Mouse (Mus musculus): Measurements from ENCODE around the gene Rpl15. TPM values are rescaled to one million over a fixed set of nuclear protein-coding genes. Genes with fewer than 3 reads are reported as not detected.
"Not testable (repeated sequence)": the region's sequence is repeated elsewhere in the genome, so short reads cannot be mapped to it uniquely, and the experiment has no call there.

The Rpl15 gene
- polyA plus RNA-seq, 1 experiment from 2014 or later, result 340 TPM

DNA sequence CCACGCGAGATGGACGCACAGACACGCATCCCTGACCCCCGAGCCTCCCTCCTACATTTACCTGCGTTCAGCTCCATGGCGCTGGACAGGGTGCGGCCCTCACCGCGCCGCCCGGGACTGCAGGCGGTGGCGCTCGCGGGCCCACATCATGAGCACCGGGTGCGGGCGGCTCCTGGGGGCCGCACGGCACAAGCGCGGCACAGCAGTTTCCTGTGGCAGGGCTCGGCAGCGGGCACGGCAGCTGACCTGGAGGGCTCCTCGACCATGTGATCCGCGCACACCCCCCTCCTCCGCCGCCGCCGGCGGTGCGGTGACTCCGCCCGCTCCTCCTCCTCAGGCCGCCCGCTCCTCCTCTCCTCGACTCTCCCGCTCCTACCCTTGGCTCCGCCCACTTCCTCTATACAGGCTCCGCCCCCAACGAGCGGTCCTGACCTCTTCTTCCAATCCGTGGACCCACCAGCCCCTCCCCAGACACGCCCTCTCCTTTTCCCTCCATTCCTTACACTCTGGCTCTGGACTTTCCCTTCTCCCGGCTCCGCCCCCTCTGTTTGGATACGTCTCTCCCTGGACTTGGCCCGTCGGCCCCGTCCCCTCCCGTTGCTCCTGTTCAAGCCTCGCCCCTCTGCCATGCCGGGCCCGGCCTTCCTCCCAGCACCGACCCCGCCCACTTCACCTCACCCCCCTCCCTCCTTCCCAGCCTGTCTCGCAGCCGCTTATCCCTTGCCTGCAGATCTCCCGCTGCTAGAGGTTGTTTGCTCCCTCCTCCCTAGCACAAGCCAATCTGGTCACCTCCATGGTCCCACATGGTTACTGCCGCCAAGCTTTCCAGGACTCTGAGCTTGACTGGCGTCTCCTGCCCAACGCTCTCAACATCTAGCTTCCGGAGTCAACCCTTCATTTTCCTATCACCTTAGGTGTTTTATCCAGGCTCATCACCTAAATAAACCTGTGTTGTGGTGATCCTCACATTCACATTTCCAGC is 32.1 kb downstream of the Rpl15 start, which contains the start of gene Nr1d2:
Nr1d2 (minus strand) TSS at position 378 of the 982 bp plus-strand sequence.
- Histone ChIP-seq H3K27me3 (no peaks in the 10 kb centered on the region), H3K36me3 (replicated peaks) (no peaks in the 10 kb centered on the region), H3K9ac (peak within 1 kb of the TSS; percentile 63), H3K4me2 (peak within 1 kb of the TSS; percentile 77), H3K27ac (peak within 1 kb of the TSS; percentile 78), H3K9me3 (no peaks in the 10 kb centered on the region), H3K4me1 (0 out of 2 replicates have a peak, but pooled peaks cover 2% of the 10 kb centered on the region), H3K4me3 (replicated peaks) (peak within 1 kb of the TSS; percentile 67)
- WGBS, result 1% methylated on average over 54 of the region's 66 CpGs
- ATAC-seq (ENCODE audit: low FRiP score), result peak; percentile 94

DNA sequence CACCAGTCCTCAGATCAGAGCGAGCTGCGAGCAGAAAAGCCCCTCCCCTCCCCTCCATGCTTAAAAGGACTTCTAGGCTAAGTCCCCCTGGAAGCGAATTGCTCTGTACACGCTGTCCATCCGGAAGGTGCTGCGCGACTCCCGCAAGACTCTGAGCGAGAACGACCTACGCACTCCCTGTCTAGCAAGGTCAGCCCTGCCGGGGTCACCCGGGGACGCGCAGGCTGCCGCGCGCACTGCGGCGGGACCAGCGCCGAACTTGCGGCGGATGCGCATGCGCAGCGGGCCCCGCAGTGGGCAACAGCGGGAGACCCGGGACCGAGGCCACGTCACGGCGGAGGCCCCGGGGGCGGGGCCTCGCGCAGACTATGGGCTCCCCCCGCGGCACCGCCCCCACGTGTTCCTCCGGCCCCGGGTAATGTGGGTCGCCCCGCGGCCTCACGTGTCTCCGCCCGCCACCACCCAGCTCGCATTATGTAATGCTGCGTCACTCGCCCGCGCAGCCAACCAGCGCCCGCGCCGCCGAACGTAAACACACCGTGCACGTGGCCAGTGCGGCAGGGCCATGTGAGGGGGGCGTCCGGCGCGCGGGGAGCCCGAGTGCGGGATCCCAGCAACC is 33.0 kb downstream of the Rpl15 start:
- H3K9me3 ChIP-seq, result no peaks in the 10 kb centered on the region
- H3K4me1 ChIP-seq, result 0 out of 2 replicates have a peak, but pooled peaks cover 2% of the 10 kb centered on the region
- H3K9ac ChIP-seq, result peak overlapping the region; percentile 63
- H3K4me3 ChIP-seq (replicated peaks), result peak overlapping the region; percentile 67
- peak overlapping the region; percentile 77 for H3K4me2 ChIP-seq
- peak overlapping the region; percentile 78 for H3K27ac ChIP-seq
- no peaks in the 10 kb centered on the region for H3K36me3 ChIP-seq (replicated peaks)
- no peaks in the 10 kb centered on the region for H3K27me3 ChIP-seq
- WGBS, result 1% methylated on average over 68 of the region's 71 CpGs
- ATAC-seq (ENCODE audit: low FRiP score), result peak; percentile 95

DNA sequence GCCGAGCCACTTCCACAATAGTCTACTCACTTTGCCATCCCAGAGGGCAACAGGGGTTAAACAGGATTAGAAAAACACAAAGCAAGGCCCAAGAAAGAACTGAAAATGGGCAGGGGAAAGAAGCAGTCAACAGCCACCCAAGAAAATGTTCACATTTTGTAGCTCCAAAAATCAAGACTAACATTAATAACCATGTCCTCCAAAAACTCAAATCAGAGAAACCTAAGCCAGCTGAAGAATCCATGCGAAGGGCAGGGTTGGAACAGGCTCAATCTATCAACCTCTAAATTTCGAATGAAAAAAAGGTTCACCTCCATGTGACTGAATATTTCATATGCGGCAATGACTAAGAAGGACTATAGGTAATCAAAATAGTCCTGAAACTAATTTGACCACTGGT is 33.8 kb downstream of the Rpl15 start:
- H3K27ac ChIP-seq, result no peak overlapping the region
- H3K4me3 ChIP-seq (replicated peaks), result no peak overlapping the region
- H3K4me2 ChIP-seq, result peak overlapping the region; percentile 77
- H3K9me3 ChIP-seq, result no peaks in the 10 kb centered on the region
- no peak overlapping the region for H3K9ac ChIP-seq
- 55% methylated on average over 4 of the region's 4 CpGs for WGBS
- ATAC-seq (ENCODE audit: low FRiP score), result no peak
- H3K27me3 ChIP-seq, result no peaks in the 10 kb centered on the region
- H3K4me1 ChIP-seq, result 0 out of 2 replicates have a peak, but pooled peaks cover 2% of the 10 kb centered on the region
- H3K36me3 ChIP-seq (replicated peaks), result no peaks in the 10 kb centered on the region

DNA sequence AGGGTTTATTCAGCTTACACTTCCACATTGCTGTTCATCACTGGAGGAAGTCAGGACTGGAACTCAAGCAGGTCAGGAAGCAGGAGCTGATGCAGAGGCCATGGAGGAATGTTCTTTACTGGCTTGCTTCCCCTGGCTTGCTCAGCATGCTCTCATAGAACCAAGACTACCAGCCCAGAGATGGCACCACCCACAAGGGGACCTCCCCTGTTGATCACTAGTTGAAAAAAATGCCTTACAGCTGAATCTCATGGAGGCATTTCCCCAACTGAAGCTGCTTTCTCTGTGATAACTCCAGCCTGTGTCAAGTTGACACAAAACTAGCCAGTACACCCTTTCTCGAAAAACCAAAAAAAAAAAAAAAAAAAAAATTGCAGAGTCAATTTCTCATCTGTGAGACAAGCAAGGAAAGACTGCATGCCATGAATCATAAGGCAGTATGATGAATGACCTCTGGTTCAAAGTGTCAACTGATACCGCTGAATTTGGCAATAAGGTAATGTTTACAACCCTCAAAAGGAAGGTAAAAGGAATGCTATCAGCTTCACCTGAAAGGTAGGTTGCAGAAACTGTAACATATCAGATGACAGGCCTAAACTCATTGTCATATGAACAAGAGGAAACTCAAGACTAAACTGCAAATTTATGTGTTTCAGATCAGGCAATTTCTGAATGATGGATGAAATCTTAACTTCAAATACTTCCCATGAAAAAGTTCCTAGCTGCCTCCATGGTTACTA is 34.5 kb downstream of the Rpl15 start:
- H3K36me3 ChIP-seq (replicated peaks); H3K4me2 ChIP-seq; H3K27ac ChIP-seq; H3K4me1 ChIP-seq; H3K9ac ChIP-seq; H3K27me3 ChIP-seq; H3K9me3 ChIP-seq; ATAC-seq (ENCODE audit: low FRiP score); H3K4me3 ChIP-seq (replicated peaks): not testable (repeated sequence)
- 92% methylated on average over 2 of the region's 2 CpGs for whole genome bisulfite sequencing

DNA sequence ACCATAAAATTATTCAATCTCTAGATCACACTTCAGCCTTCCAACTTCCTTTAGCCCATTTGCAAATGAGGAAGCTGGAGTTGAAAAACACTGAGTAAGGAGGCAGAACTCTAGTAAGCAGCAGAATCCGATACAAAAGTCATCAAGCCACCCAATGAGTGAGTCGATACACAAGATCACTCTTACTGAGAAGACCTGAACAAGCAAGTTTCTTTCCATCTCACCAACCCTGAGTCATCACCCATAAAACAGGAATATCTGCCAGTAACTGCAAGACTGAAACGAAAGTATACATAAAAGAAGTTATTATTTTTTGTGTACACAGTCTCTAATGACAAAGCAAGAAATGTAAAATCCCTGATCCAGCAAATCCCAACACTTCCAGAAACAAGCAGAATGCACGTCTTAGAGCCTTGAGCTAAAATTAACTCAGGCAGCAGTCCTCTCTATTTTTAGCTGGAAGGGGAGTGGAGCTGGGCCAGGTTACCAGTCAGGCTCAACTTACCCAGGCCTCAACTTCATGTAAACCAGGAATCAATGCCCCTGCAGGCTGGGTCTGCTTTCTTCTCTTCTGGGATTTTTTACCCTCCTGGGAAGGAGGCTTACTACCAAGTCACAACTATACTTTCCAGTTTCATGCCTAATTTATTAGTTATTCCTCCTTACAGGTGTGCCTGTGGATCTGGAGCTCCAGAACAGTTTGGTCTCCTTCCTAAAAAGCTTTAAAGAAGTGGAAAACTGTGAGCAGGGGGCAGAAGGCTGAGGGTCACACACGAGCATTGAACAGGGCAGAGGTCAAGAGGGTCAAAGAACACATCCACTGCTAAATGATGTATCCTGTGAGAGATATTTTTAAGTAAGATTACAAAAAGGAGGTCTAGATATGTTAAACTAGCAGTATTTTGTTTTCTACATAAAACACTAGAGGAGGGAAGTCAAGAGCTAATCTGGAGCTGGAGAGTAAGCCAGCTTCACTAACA is 36.9 kb downstream of the Rpl15 start:
- WGBS, result 59% methylated on average over 5 of the region's 5 CpGs
- Histone ChIP-seq H3K27ac (no peak overlapping the region), H3K9me3 (no peaks in the 10 kb centered on the region), H3K27me3 (no peaks in the 10 kb centered on the region), H3K36me3 (replicated peaks) (no peaks in the 10 kb centered on the region), H3K4me1 (0 out of 2 replicates have a peak, but pooled peaks cover 2% of the 10 kb centered on the region), H3K9ac (no peak overlapping the region), H3K4me2 (no peak overlapping the region), H3K4me3 (replicated peaks) (no peak overlapping the region)
- ATAC-seq (ENCODE audit: low FRiP score), result no peak

DNA sequence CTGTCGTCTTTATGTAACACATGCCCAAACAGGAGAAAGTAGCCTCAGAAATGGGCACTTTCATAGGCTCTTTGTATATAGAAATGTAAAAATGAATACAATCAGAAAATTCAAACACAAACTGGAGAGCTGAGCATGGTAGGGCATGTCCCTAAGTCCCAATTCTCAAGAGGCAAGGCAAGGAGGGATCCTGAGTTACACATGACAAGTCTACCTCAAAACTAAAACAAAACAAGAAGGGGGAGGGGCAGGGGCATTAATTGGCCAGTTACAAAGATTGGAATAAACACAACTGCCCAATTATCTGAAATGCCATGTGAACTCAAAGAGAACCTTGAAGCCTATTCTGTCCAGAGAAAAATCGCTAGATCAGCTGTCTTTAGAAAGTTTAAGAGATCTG is 38.1 kb downstream of the Rpl15 start:
- H3K27me3 ChIP-seq, result no peaks in the 10 kb centered on the region
- no peak overlapping the region for H3K9ac ChIP-seq
- H3K4me3 ChIP-seq (replicated peaks), result no peak overlapping the region
- 0 out of 2 replicates have a peak, but pooled peaks cover 2% of the 10 kb centered on the region for H3K4me1 ChIP-seq
- WGBS, result 72% methylated on average over 2 of the region's 2 CpGs
- no peaks in the 10 kb centered on the region for H3K36me3 ChIP-seq (replicated peaks)
- no peak for ATAC-seq (ENCODE audit: low FRiP score)
- H3K27ac ChIP-seq, result no peak overlapping the region
- no peaks in the 10 kb centered on the region for H3K9me3 ChIP-seq
- no peak overlapping the region for H3K4me2 ChIP-seq

DNA sequence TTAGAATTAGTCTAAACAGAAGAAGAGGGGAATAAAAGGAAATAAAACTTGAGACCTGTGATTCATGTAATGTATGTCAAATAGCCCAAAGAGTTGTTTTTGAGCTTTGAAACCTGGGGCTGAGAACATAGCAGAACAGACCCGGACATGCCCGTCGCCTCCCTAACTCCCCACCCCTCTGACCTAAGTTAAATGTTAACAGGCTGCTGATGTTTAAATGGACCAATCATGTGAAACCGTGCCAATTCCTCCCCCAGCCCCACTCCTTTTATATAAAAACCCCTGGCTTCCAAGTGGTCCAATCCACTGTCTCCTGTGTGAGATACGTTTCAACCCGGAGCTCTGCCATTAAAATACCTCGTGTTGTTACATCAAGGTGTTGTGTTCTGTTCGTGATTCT is 39.3 kb downstream of the Rpl15 start:
- not testable (repeated sequence) for H3K27me3 ChIP-seq; H3K9ac ChIP-seq; H3K4me2 ChIP-seq; ATAC-seq (ENCODE audit: low FRiP score); H3K27ac ChIP-seq; H3K9me3 ChIP-seq; H3K4me3 ChIP-seq (replicated peaks); H3K4me1 ChIP-seq; H3K36me3 ChIP-seq (replicated peaks)
- WGBS, result 94% methylated on average over 8 of the region's 8 CpGs

DNA sequence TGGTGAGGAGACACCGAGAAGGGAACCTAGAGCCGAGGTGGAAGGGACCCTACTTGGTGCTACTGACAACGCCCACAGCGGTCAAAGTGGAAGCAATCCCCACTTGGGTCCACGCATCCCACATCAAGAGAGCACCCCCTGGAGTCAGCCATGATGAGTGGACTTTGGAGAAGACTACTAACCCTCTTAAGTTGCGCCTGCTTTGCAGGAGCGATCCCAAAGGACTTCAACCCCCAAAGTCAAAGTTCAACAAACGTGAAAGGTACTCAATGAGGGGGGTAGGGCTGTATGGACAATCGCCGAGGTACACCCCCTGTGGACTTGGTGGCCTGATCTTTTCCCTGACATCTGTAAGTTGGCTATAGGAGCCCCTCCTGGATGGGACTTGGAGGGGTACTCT is 41.4 kb downstream of the Rpl15 start:
- not testable (repeated sequence) for H3K4me1 ChIP-seq; H3K4me3 ChIP-seq (replicated peaks); H3K4me2 ChIP-seq; H3K27ac ChIP-seq; H3K27me3 ChIP-seq; ATAC-seq (ENCODE audit: low FRiP score); H3K9ac ChIP-seq; H3K9me3 ChIP-seq; H3K36me3 ChIP-seq (replicated peaks)
- 95% methylated on average over 10 of the region's 10 CpGs for WGBS

DNA sequence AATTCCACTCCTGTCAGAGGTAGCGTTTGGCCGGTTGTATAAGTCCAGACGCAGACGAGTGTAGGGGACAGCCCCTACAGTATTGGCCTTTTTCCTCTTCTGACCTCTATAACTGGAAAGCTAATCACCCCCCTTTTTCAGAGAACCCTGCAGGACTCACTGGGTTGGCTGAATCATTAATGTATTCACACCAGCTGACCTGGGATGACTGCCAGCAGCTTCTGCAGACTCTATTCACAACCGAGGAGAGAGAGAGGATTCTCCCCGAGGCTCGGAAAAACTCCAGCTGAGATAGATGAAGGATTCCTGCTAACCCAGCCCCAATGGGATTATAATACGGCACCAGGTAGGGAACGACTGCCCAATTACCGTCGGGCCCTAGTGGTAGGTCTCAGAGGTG is 45.0 kb downstream of the Rpl15 start:
- H3K36me3 ChIP-seq (replicated peaks); H3K27ac ChIP-seq; H3K27me3 ChIP-seq; H3K4me1 ChIP-seq; H3K4me3 ChIP-seq (replicated peaks); ATAC-seq (ENCODE audit: low FRiP score); H3K4me2 ChIP-seq; H3K9me3 ChIP-seq; H3K9ac ChIP-seq: not testable (repeated sequence)
- 65% methylated on average over 11 of the region's 11 CpGs for WGBS

DNA sequence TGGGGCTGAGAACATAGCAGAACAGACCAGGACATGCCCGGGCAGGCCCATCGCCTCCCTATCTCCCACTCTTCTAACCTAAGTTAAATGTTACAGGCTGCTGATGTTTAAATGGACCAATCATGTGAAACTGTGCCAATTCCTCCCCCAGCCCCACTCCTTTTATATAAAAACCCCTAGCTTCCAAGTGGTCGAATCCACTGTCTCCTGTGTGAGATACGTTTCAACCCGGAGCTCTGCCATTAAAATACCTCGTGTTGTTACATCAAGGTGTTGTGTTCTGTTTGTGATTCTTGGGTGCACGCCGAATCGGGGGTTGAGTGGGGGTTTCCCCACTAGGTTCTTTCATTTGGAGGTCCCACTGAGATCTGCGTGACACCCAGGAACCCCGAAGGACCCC is 45.8 kb downstream of the Rpl15 start:
- H3K36me3 ChIP-seq (replicated peaks); ATAC-seq (ENCODE audit: low FRiP score); H3K4me2 ChIP-seq; H3K9me3 ChIP-seq; H3K4me1 ChIP-seq; H3K27me3 ChIP-seq; H3K27ac ChIP-seq; H3K4me3 ChIP-seq (replicated peaks); H3K9ac ChIP-seq: not testable (repeated sequence)
- WGBS, result 94% methylated on average over 11 of the region's 11 CpGs

DNA sequence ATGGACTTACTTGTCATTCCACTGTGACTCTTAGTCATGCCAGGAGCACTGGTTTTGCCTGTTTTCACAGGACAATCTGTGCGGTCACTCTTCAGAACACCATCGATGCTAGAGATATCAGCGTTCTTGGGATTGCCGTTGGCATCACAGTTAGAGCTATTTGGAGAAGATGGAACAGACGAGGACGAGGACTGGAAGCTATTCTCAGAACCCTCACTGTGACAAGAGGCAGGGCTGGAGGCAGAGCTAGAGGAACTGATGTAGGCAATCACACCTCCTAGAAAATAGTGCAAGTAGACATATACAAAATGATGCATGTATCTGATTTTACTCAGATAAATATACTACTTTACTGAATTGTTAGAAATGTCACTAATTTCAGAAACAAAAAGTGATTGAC is 49.2 kb downstream of the Rpl15 start:
- H3K4me1 ChIP-seq, result no peaks in the 10 kb centered on the region
- no peak overlapping the region for H3K4me2 ChIP-seq
- H3K4me3 ChIP-seq (replicated peaks), result no peak overlapping the region
- no peaks in the 10 kb centered on the region for H3K36me3 ChIP-seq (replicated peaks)
- WGBS, result 91% methylated on average over 6 of the region's 6 CpGs
- no peak overlapping the region for H3K9ac ChIP-seq
- H3K27ac ChIP-seq, result no peak overlapping the region
- no peaks in the 10 kb centered on the region for H3K27me3 ChIP-seq
- H3K9me3 ChIP-seq, result no peaks in the 10 kb centered on the region
- ATAC-seq (ENCODE audit: low FRiP score), result no peak

All from forebrain, embryonic 12.5 days (tissue).